Mouse (Mus musculus) lung, postnatal 14 days (tissue): ENCODE results near the gene Htt.
"Not testable (repeated sequence)": the region's sequence is repeated elsewhere in the genome, so short reads cannot be mapped to it uniquely, and the experiment has no call there.

Experiments
- DNase-seq: peaks from one replicate; pipeline ENCODE4 v3.0.0; 2021

Gene Htt

DNA sequence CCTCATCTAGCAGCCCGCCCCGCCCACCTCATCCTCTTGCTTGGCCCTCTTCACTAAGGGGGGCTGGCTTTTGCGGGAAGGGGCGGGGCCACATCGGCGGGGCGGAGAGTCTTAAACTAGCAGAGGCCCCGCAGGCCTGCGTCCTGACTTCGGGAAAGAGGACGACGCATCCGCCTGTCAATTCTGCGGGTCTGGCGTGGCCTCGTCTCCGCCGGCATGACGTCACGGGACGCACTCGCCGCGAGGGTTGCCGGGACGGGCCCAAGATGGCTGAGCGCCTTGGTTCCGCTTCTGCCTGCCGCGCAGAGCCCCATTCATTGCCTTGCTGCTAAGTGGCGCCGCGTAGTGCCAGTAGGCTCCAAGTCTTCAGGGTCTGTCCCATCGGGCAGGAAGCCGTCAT, at the start of gene Htt:
Gene Htt (plus strand): TSS at position 232 of the 400 bp plus-strand sequence.
- DNase-seq: peak; percentile 97

DNA sequence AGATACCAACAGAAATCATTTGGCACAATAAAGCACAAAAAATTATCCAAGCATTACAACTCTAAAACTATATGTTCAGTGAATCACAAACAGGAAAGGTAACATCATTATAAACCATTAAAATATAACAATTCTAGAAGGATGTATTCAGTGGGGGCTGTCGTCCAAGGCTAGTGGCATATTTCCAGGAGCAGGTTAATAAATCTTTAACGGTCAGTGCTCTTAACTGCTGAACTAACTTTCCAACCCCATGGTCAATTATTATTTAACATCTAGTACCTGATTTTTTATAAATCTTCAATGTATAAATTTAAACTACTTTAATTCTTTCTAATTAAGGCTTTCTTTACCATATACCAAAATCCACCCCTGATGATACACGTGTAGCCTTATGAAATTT, 47.2 kb upstream of the Htt start:
- DNase-seq: not testable (repeated sequence)

GRCm38 (mm10) chr5:34714816-34715215, 46.7 kb upstream of the Htt start:
- DNase-seq: no peak

GRCm38 (mm10) chr5:34729141-34729540, 32.4 kb upstream of the Htt start:
- DNase-seq: no peak

DNA sequence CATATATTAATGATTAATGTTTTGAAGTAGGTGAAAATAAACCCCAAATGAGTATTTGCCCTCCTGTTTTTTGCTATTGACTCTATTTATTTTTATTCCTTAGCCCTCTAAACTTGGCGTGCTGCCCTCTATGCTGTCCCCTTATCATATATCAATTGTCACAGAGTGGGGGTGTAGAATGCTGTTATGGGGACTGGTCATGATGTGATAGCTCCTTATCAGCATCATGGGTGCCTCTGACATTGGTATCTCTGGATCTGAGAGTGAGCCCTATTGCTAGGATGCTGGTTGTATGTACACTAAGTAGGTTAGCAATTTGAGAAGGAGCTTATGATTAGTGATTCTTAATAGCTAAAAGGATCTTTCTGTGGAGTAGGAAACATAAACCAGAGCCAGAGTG, 31.3 kb upstream of the Htt start:
- no peak for DNase-seq

- DNase-seq: no peak
Measured at GRCm38 (mm10) chr5:34751477-34751876, 10.1 kb upstream of the Htt start.

DNA sequence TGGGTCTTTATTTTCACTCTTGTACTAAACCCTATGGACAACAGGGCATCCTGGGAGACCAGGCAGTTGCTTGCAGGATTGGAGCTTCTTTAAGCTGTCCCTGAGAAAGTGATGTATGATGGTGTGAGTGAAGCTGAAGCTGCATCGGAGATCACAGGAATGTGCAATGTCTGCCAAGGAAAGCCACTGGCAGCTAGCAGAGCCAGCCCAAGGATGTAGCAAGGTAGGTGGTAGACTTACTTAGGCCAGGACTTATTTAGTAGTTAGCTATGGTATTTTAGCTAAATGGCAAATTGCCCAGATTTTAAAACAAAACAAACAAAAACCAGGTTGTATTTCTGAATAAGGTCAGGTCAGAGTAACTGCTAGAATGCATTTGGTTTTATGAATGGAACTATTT, 2.8 kb upstream of the Htt start:
- no peak for DNase-seq

GRCm38 (mm10) chr5:34760850-34761508, 561 bp upstream of the Htt start:
- peak; percentile 5 for DNase-seq

DNA sequence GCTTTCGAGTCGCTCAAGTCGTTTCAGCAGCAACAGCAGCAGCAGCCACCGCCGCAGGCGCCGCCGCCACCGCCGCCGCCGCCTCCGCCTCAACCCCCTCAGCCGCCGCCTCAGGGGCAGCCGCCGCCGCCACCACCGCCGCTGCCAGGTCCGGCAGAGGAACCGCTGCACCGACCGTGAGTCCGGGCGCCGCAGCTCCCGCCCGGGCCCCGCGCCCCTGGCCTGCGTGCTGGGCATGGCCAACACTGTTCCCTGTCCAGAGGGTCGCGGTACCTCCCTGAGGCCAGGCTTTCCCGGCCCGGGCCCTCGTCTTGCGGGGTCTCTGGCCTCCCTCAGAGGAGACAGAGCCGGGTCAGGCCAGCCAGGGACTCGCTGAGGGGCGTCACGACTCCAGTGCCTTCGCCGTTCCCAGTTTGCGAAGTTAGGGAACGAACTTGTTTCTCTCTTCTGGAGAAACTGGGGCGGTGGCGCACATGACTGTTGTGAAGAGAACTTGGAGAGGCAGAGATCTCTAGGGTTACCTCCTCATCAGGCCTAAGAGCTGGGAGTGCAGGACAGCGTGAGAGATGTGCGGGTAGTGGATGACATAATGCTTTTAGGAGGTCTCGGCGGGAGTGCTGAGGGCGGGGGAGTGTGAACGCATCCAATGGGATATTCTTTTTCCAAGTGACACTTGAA, 533 bp downstream of the Htt start:
- DNase-seq: peak; percentile 21

DNA sequence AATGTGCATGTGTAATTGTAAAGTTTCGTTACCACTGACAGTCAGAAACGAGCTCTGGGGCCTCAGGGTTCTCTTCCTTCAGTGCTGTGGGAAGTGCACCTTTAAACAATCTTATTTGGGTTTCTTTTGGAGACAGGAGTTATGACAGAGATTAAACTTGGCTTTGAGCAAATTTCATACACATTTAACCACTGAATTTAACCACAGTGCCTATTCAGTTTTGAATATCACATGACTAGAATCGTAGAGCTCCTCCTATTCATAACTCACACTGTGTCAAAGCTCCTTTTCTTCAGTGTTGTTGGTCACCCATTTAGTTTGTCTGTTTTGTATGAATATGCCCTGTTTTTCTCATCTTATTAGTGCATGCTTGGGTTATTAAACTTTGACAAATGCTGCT, 10.3 kb downstream of the Htt start:
- no peak for DNase-seq

DNA sequence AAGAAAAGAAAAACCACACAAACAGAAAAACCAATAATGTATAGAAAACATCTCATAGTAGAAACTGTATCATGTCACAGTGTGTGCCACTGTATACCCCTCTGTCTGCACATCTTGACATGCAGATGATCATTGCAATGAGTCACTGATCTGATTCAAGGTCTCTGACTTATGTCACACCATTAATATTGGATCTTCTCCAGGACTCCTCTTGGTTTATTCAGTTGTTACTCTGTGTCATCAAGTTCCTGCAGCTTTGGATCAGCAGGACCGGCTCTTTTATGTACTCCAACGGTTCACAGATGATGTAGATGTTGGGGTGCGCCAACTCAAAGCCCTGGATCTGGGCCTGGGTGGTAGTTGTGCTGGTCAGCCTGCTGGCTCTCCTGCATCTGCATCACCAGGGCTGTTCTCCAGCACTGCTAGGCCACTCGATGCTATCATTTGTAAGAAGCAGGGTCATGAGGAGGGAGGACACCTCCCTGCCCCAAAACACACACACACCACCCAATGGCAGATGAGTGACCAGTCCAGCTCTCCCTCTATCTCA, 11.2 kb downstream of the Htt start:
- no peak for DNase-seq

DNA sequence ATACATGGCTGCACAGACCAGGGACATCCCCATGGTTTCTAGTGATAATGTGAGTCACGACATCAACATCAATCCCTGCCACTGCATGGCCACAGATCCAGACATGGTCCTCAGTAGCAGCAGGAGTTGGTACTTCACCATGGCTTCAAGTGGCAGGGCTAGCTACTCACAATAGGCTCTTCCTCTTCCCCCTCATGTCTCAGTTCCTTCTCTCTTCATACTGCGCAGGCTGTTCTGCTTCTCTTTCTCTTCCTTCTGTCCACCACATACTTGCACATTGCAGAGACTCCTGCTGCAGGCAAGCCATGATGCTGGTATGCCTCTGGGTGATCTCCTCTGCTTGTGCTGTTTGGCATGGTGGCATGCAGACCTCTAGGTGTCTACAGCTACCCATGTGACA, 11.9 kb downstream of the Htt start:
- no peak for DNase-seq

DNA sequence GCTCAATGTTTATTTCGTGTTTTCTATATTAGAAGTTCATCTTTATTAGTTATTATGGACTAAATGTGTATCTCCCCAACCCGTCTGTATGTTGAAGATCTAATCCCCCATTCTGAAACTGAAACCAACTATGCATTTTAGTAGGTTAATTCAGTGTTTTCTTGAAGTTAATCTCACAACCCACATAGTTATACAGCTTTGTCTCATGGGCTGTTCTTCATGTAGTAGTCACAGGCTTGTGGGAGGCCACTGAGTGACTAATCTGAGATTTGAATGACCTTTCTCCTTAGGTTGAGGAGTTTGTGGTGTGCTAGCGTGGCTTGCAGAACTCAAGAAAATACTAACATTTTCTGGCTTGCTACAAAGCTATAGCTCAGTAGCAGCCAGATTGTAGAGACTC, 23.5 kb downstream of the Htt start:
- DNase-seq: no peak

- DNase-seq: no peak
Measured at GRCm38 (mm10) chr5:34791141-34791540, 29.6 kb downstream of the Htt start.

GRCm38 (mm10) chr5:34800292-34800953, 38.9 kb downstream of the Htt start:
- DNase-seq: no peak

DNA sequence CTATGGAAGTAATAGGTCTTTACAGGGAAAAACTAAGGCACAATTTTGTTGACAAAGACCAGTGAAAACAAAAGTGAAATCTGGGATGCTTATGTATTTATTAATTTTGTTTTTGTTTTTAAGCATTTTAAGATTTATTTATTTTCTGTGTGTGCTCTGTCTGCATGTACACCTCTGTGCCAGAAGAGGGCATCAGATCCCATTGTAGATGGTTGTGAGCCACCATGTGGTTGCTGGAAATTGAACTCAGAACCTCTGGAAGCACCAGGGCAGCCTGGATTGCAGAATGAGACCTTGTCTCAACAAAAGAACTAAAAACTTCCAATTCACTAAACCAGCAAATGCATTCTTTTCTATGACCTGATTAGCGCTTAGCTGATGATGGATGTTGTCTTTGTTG, 44.5 kb downstream of the Htt start:
- DNase-seq: no peak

DNA sequence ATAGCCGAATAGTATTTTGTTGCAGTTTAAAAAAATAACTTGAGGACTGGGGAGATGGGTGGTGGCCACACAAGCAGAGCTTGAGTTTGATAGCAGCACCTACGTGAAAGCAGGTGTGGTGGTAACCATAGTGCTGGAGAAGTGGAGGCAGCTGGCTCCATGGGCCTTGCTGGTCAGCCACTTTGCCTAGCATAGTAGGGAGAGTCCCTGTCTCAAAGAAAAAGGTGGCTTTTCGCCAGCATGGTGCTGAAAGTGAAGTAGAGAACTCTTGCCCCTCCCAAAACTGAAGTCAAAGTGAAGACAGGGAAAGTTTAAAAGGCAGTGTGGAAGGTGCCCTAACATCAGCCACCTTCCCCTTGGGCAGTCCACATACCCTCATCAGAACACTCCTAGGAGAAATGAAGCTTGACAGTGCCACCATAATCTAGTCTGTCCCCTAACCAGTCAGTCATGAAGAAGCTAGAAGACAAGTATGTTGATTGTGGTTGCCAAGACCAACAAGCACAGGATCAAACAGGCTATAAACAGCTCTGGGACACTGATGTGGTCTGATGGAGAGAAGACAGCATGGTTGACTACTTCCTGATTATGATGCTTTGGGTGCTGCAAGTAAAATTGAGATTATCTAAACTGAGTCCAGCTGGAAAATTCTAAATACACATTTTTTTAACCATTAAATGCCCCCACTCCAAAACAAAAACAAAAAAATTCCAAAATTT, 61.0 kb downstream of the Htt start:
- DNase-seq: no peak

GRCm38 (mm10) chr5:34854079-34854478, 92.5 kb downstream of the Htt start:
- peak; percentile 15 for DNase-seq

GRCm38 (mm10) chr5:34865367-34865766, 103.8 kb downstream of the Htt start:
- DNase-seq: no peak

GRCm38 (mm10) chr5:34880307-34880706, 118.8 kb downstream of the Htt start:
- not testable (repeated sequence) for DNase-seq

DNA sequence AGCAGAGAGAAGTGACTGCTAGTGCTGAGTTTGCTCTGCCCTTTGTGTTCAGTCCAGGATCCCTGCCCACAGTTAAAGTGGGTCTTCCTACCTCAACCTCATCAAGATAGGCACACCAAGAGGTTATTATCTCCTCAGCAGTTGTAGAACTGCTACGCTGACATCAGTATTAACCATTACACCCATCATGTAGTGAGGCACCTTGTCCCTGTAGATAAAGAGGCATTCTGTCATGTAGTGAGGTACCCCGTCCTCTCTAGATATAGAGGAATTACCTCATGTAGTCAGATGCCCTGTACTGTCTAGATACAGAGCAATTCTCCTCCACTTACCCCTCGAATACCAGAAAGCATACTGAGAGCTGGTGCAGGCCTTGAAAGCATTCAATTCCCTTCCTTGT, 119.5 kb downstream of the Htt start:
- no peak for DNase-seq

DNA sequence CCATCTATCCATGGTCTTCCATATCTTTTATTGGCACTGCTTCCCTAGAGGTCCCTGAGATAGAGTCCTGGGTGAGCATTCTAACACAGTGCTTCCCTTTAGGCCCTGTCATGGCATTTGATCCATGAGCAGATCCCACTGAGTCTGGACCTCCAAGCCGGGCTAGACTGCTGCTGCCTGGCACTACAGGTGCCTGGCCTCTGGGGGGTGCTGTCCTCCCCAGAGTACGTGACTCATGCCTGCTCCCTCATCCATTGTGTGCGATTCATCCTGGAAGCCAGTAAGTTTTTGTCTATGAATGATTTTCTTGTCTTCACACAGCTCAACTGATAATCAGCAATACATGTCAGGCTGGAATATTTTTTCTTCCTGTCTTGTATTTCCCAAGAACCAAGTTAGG, 123.7 kb downstream of the Htt start:
- DNase-seq: no peak

DNA sequence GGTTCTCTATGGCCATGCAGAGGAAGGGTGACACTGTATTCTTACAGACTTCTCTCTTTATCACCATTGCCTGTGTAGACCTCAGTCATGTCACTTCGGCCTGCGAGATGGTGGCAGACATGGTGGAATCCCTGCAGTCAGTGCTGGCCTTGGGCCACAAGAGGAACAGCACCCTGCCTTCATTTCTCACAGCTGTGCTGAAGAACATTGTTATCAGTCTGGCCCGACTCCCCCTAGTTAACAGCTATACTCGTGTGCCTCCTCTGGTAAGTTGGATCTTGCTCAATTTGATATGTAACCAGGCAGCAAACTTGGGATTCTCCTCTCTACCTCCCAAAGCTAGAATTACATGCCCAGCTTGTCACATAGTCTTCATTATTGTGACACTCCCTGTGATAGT, 127.7 kb downstream of the Htt start:
- DNase-seq: no peak
